Mouse (Mus musculus) heart, adult 2 months (tissue): ENCODE measurements around the gene Timm29. TPM values are rescaled to one million over a fixed set of nuclear protein-coding genes. Genes with fewer than 3 reads are reported as not detected.

Experiments used
- DNase-seq, 2 experiments: peaks; one replicate each; pipeline ENCODE4 v3.0.0; 2021
- H3K27ac ChIP-seq: fragments of 200-600 bp; 2 replicates; pipeline ENCODE4 v1.8.1; 2022
- H3K27me3 ChIP-seq: fragments of 200-500 bp; 2 replicates; pipeline ENCODE4 v1.6.1; 2012; ENCODE audit warnings: mild to moderate bottlenecking, low read length, inconsistent platforms, mixed read lengths; ENCODE audit not compliant: control insufficient read depth, insufficient read depth
- H3K36me3 ChIP-seq: fragments of 200-500 bp; 2 replicates; pipeline ENCODE4 v1.6.1; 2012; ENCODE audit warnings: low read length, inconsistent platforms; ENCODE audit not compliant: control insufficient read depth, insufficient read depth
- H3K4me1 ChIP-seq: fragments of 200-500 bp; 2 replicates; pipeline ENCODE4 v1.6.1; 2011; ENCODE audit warnings: low read length; ENCODE audit not compliant: control insufficient read depth, insufficient read depth
- H3K4me3 ChIP-seq: fragments of 200-600 bp; 2 replicates; pipeline ENCODE4 v1.8.1; 2022
- H3K79me2 ChIP-seq: fragments of 200-500 bp; replicated peaks from 2 replicates; pipeline ENCODE4 v1.6.1; 2012; ENCODE audit warnings: mild to moderate bottlenecking, inconsistent platforms, low read length, moderate library complexity, mixed read lengths; ENCODE audit not compliant: control insufficient read depth, insufficient read depth
- H3K9ac ChIP-seq: fragments of 200-500 bp; 2 replicates; pipeline ENCODE4 v1.6.1; 2012; ENCODE audit warnings: low read depth, mild to moderate bottlenecking, control low read depth, inconsistent platforms, low read length, mixed read lengths
- CTCF ChIP-seq: fragments of 200-600 bp; IDR thresholded peaks from 2 replicates; pipeline ENCODE4 v1.8.1; 2022; ENCODE audit warnings: antibody characterized with exemption, mild to moderate bottlenecking, moderate library complexity
- EP300 ChIP-seq: fragments of 200-500 bp; IDR thresholded peaks from 2 replicates; pipeline ENCODE4 v1.6.1; 2011; ENCODE audit warnings: low read depth, low read length, control low read depth; ENCODE audit not compliant: insufficient read depth
- POLR2A ChIP-seq: fragments of 200-500 bp; IDR thresholded peaks from 2 replicates; pipeline ENCODE4 v1.6.1; 2011; ENCODE audit warnings: mild to moderate bottlenecking, low read depth, low read length, control low read depth; ENCODE audit not compliant: insufficient read depth
- WGBS: fragments of 180-500 bp; shearing (Covaris S2); methylation state at CpG from one replicate; pipeline ENCODE4 v1.1.7; 2018; 5-methylcytosine and 5-hydroxymethylcytosine counted together
- intact Hi-C: fragments of 180-260 bp; cut with DNase I; formaldehyde crosslinking; loops from one replicate; pipeline ENCODE4 v1.15.1; 2025
- microRNA-seq, 2 experiments: library from miRNA; unstranded; fragments of <30 nt; microRNA quantifications; one replicate each; pipeline ENCODE4 v1.2.0; 2021
- polyA plus RNA-seq: library from polyadenylated mRNA; depleted of rRNA; stranded (reverse); fragments of >200 nt; gene quantifications from 2 replicates; pipeline ENCODE4 v1.2.3, GENCODE M21; 2012; rRNA removed
- total RNA-seq, 2 experiments: library from RNA; stranded (reverse); gene quantifications; 2 replicates each; pipeline ENCODE4 v1.2.3; 2021

Gene Timm29
- total and polyA plus RNA-seq, 3 experiments, result 35.2 to 63.8 (median 55.2) TPM

GRCm38 (mm10) chr9:21630673-21631072 is 38.2 kb downstream of the Timm29 start:
- no peak overlapping the region for H3K4me3 ChIP-seq
- intact Hi-C loops, result no loop called here
- H3K27ac ChIP-seq, result no peak overlapping the region
- H3K4me1 ChIP-seq, result no peaks in the 10 kb centered on the region
- H3K79me2 ChIP-seq, result peaks cover 3% of the 10 kb centered on the region; the same call in 1 of the 2 replicates
- no peak overlapping the region for H3K9ac ChIP-seq
- 65% methylated on average over 3 of the region's 3 CpGs for WGBS
- no peak for TF ChIP-seq EP300
- no peak for TF ChIP-seq POLR2A
- peak; percentile 80 for TF ChIP-seq CTCF
- H3K27me3 ChIP-seq, result no peaks in the 10 kb centered on the region
- H3K36me3 ChIP-seq, result no peaks in the 10 kb centered on the region
- DNase-seq, result peak; percentile 26 to 55

GRCm38 (mm10) chr9:21633106-21633505 is 40.6 kb downstream of the Timm29 start:
- no peak overlapping the region for H3K4me3 ChIP-seq
- intact Hi-C loops, result no loop called here
- H3K9ac ChIP-seq, result no peak overlapping the region
- DNase-seq, result no peak
- 82% methylated on average over 3 of the region's 3 CpGs for WGBS
- H3K27me3 ChIP-seq, result no peaks in the 10 kb centered on the region
- peaks cover 1% of the 10 kb centered on the region; the same call in 1 of the 2 replicates for H3K79me2 ChIP-seq
- no peak overlapping the region for H3K27ac ChIP-seq
- no peak for TF ChIP-seq POLR2A
- TF ChIP-seq CTCF, result no peak
- no peak for TF ChIP-seq EP300
- H3K36me3 ChIP-seq, result no peaks in the 10 kb centered on the region
- no peaks in the 10 kb centered on the region for H3K4me1 ChIP-seq

- Histone ChIP-seq H3K36me3 (no peaks in the 10 kb centered on the region), H3K27ac (no peak overlapping the region), H3K9ac (no peak overlapping the region), H3K79me2 (peaks cover 1% of the 10 kb centered on the region; the same call in 1 of the 2 replicates), H3K27me3 (no peaks in the 10 kb centered on the region), H3K4me3 (no peak overlapping the region), H3K4me1 (no peaks in the 10 kb centered on the region)
- intact Hi-C loops, result no loop called here
- TF ChIP-seq POLR2A (no peak), EP300 (no peak), CTCF (no peak)
- 46% methylated on average over 7 of the region's 7 CpGs for WGBS
- no peak for DNase-seq
Measured at GRCm38 (mm10) chr9:21635639-21636038, 43.1 kb downstream of the Timm29 start.

GRCm38 (mm10) chr9:21639031-21639430 is 46.5 kb downstream of the Timm29 start:
- Histone ChIP-seq H3K27ac (no peak overlapping the region), H3K27me3 (no peaks in the 10 kb centered on the region), H3K9ac (no peak overlapping the region), H3K4me3 (no peak overlapping the region), H3K4me1 (no peaks in the 10 kb centered on the region), H3K79me2 (no peaks in the 10 kb centered on the region), H3K36me3 (no peaks in the 10 kb centered on the region)
- DNase-seq, result no peak
- intact Hi-C loops, result no loop called here
- 94% methylated on average over 11 of the region's 11 CpGs for WGBS
- TF ChIP-seq EP300 (no peak), CTCF (no peak), POLR2A (no peak)

Small RNA genes lying within 50 kb of the gene (microRNA-seq; reads per million reads assigned to microRNA genes)
- 0 reads per million in 2 experiments for gene Mir1946b

Other genes with a start within 250 kb of the Timm29 start
- 10 to 100 TPM; 27.7 to 29.0 TPM for gene Ilf3, start 224.9 kb upstream of the Timm29 start, total RNA-seq
- gene Ilf3, start 224.9 kb upstream of the Timm29 start, polyA plus RNA-seq, result 22.6 and 29.0 TPM in 2 replicates
- 1 to 10 TPM; 8.3 to 8.5 TPM for gene Qtrt1, start 180.9 kb upstream of the Timm29 start, total RNA-seq
- 19.2 and 20.8 TPM in 2 replicates for gene Qtrt1, start 180.9 kb upstream of the Timm29 start, polyA plus RNA-seq
- 10 to 100 TPM; 63.9 to 64.8 TPM for gene Dnm2, start 167.8 kb upstream of the Timm29 start, total RNA-seq
- gene Dnm2, start 167.8 kb upstream of the Timm29 start, polyA plus RNA-seq, result 52.1 and 68.2 TPM in 2 replicates
- 10 to 100 TPM; 40.9 to 47.2 TPM for gene Tmed1, start 82.5 kb upstream of the Timm29 start, total RNA-seq
- gene Tmed1, start 82.5 kb upstream of the Timm29 start, polyA plus RNA-seq, result 48.1 and 58.9 TPM in 2 replicates
- gene AB124611, start 66.5 kb upstream of the Timm29 start, total RNA-seq, result 1 to 10 TPM; 1.4 to 2.4 TPM
- 1.5 TPM in 2 replicates for gene AB124611, start 66.5 kb upstream of the Timm29 start, polyA plus RNA-seq
- 10 to 100 TPM; 61.5 to 66.5 TPM for gene Carm1, start 45.8 kb upstream of the Timm29 start, total RNA-seq
- gene Carm1, start 45.8 kb upstream of the Timm29 start, polyA plus RNA-seq, result 65.4 and 77.6 TPM in 2 replicates
- 1 to 10 TPM; 6.4 to 8.0 TPM for gene Yipf2, start 106 bp downstream of the Timm29 start, total RNA-seq
- 11.2 and 12.5 TPM in 2 replicates for gene Yipf2, start 106 bp downstream of the Timm29 start, polyA plus RNA-seq
- 10 to 100 TPM; 43.5 to 47.0 TPM for gene Smarca4, start 23.4 kb downstream of the Timm29 start, total RNA-seq
- gene Smarca4, start 23.4 kb downstream of the Timm29 start, polyA plus RNA-seq, result 21.5 and 26.5 TPM in 2 replicates
- gene Ldlr, start 130.8 kb downstream of the Timm29 start, total RNA-seq, result 1 to 10 TPM; 3.4 to 4.2 TPM
- gene Ldlr, start 130.8 kb downstream of the Timm29 start, polyA plus RNA-seq, result 7.2 and 10.2 TPM in 2 replicates
- 1 to 10 TPM; 5.1 to 6.8 TPM for gene Spc24, start 167.6 kb downstream of the Timm29 start, total RNA-seq
- 6.0 and 6.2 TPM in 2 replicates for gene Spc24, start 167.6 kb downstream of the Timm29 start, polyA plus RNA-seq
- 10 to 100 TPM; 57.3 to 62.9 TPM for gene Kank2, start 206.0 kb downstream of the Timm29 start, total RNA-seq
- 45.3 and 52.7 TPM in 2 replicates for gene Kank2, start 206.0 kb downstream of the Timm29 start, polyA plus RNA-seq
- gene Angptl8, start 242.8 kb downstream of the Timm29 start, total RNA-seq, result not detected
- gene Angptl8, start 242.8 kb downstream of the Timm29 start, polyA plus RNA-seq, result 0.41 and 2.4 TPM in 2 replicates